Mouse (Mus musculus) forebrain, postnatal 0 days (tissue): ENCODE results near the gene Gm28036. TPM values are rescaled to one million over a fixed set of nuclear protein-coding genes. Genes with fewer than 3 reads are reported as not detected.

Source experiments
- ATAC-seq: fragments of 200-750 bp; cut with Nextera tagmentation; 2 replicates; pipeline ENCODE4 v1.8.0; 2017; ENCODE audit warnings: mild to moderate bottlenecking, moderate library complexity
- DNase-seq: peaks from one replicate; pipeline ENCODE4 v3.0.0-alpha.2; 2015
- H3K27ac ChIP-seq: fragments of 300-500 bp; sonication (generic); 2 replicates; pipeline ENCODE4 v1.5.1; 2014; ENCODE audit warnings: low read depth, mild to moderate bottlenecking, antibody characterized with exemption, low read length, moderate library complexity, mixed read lengths
- H3K27me3 ChIP-seq: fragments of 300-500 bp; sonication (generic); 2 replicates; pipeline ENCODE4 v1.6.1; 2014; ENCODE audit warnings: mild to moderate bottlenecking, low read length, mixed read lengths; ENCODE audit not compliant: insufficient read depth
- H3K36me3 ChIP-seq: fragments of 300-500 bp; sonication (generic); 2 replicates; pipeline ENCODE4 v1.6.1; 2014; ENCODE audit warnings: mild to moderate bottlenecking, moderate library complexity; ENCODE audit not compliant: insufficient read depth
- H3K4me1 ChIP-seq: fragments of 300-500 bp; sonication (generic); 2 replicates; pipeline ENCODE4 v1.6.1; 2014; ENCODE audit warnings: antibody characterized with exemption; ENCODE audit not compliant: insufficient read depth
- H3K4me2 ChIP-seq: fragments of 300-500 bp; sonication (generic); 2 replicates; pipeline ENCODE4 v1.6.1; 2014; ENCODE audit warnings: low read depth, mild to moderate bottlenecking, moderate library complexity
- H3K4me3 ChIP-seq: fragments of 300-500 bp; sonication (generic); 2 replicates; pipeline ENCODE4 v1.5.1; 2014; ENCODE audit warnings: low read depth, low read length, mixed read lengths
- H3K9ac ChIP-seq: fragments of 300-500 bp; sonication (generic); 2 replicates; pipeline ENCODE4 v1.6.1; 2014; ENCODE audit warnings: mild to moderate bottlenecking
- H3K9me3 ChIP-seq: fragments of 300-500 bp; sonication (generic); 2 replicates; pipeline ENCODE4 v1.6.1; 2016; ENCODE audit warnings: low read length
- CTCF ChIP-seq: sonication (generic); IDR thresholded peaks from 2 replicates; pipeline ENCODE4 v1.5.1; 2016; ENCODE audit warnings: antibody characterized with exemption, control low read depth, low read depth
- WGBS: fragments of 180-500 bp; shearing (Covaris S2); extraction: QIAGEN DNeasy Blood & Tissue Kit; methylation state at CpG from one replicate; pipeline ENCODE4 v1.1.7; 2014; 5-methylcytosine and 5-hydroxymethylcytosine counted together
- polyA plus RNA-seq: library from polyadenylated mRNA; unstranded; fragments of >200 nt; fragmentation: Nextera tagmentation; extraction: Ambion mirVana; gene quantifications from 2 replicates; pipeline ENCODE4 v1.2.1, GENCODE M21; 2015
- total RNA-seq: library from RNA; depleted of rRNA; stranded (reverse); fragments of >200 nt; gene quantifications from 2 replicates; pipeline ENCODE4 v1.2.3, GENCODE M21; 2014

Gm28036 gene
- total and polyA plus RNA-seq, 2 experiments from 2014 or later = 13.0 to 14.4 TPM

DNA sequence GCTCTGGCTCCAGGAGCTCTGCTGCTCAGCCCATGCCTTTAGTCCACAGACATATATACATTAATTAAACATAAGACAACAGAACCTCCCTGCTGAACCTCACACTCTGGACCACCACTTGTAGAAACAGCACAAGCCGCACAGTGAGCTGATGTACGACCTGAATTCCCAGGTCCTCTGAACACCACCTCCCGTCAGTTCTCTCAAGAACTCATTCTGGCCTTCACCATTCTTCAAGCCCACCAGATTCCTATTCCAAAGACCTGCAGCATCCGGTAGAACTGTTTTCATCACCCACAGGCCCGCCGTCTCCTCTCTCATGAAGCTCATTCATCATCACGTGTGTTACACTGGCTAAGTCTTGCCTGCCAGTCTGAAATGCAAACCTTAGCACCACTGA, 46.5 kb downstream of the Gm28036 start:
- no peak overlapping the region for H3K9ac ChIP-seq
- H3K4me2 ChIP-seq = no peak overlapping the region
- H3K27ac ChIP-seq = no peak overlapping the region
- no peak for TF ChIP-seq CTCF
- H3K4me3 ChIP-seq = no peak overlapping the region
- H3K9me3 ChIP-seq = no peaks in the 10 kb centered on the region
- 85% methylated on average over 7 of the region's 7 CpGs for WGBS
- ATAC-seq (no peak), DNase-seq (no peak)
- H3K27me3 ChIP-seq = no peaks in the 10 kb centered on the region
- peaks cover 37% of the 10 kb centered on the region for H3K36me3 ChIP-seq
- peaks cover 3% of the 10 kb centered on the region; the same call in 1 of the 2 replicates for H3K4me1 ChIP-seq

DNA sequence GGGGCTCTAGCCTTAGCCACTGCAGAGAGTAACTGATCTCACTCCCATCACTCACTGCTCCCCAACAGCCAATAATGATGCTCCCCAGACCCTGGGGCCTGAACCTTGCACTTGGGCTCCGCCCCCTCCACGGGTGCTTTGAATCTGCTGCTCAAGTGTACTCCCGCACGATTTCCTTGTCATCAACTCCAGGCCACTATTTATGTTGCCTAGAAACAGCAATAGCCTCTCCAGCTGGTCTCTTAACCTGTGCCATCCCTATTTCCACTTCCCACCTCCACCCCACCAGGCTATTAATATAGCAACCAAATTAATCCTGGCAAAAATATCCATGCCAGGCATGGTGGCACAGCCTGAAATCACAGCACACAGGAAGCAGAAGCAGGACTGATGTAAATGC, 47.2 kb downstream of the Gm28036 start:
- WGBS = 49% methylated on average over 4 of the region's 4 CpGs
- Histone ChIP-seq H3K36me3 (peaks cover 44% of the 10 kb centered on the region), H3K27me3 (no peaks in the 10 kb centered on the region), H3K4me2 (no peak overlapping the region), H3K9ac (no peak overlapping the region), H3K9me3 (no peaks in the 10 kb centered on the region), H3K4me1 (peaks cover 3% of the 10 kb centered on the region; the same call in 1 of the 2 replicates), H3K4me3 (no peak overlapping the region), H3K27ac (no peak overlapping the region)
- no peak for TF ChIP-seq CTCF
- ATAC-seq (no peak), DNase-seq (no peak)

DNA sequence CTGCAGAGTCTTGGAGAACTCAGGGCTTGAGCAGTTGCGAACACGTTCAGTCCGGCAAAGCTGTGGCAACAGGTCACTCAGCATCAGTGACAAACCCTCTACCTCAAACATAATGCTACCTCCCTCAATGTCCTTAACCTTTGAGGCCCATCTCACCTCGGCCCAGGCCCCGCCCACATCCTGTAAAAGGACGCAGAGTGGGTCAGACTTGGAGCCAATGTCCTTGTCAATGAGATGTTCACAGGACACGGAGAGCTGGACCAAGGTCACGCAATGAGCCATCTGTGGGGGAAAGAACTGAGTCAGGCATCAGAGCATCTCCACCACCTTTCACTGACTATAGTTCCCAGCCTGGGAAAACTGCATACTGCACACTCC, 47.7 kb downstream of the Gm28036 start:
- H3K4me1 ChIP-seq = peaks cover 3% of the 10 kb centered on the region; the same call in 1 of the 2 replicates
- no peak overlapping the region for H3K4me3 ChIP-seq
- no peaks in the 10 kb centered on the region for H3K27me3 ChIP-seq
- DNase-seq = no peak
- no peaks in the 10 kb centered on the region for H3K9me3 ChIP-seq
- WGBS = 91% methylated on average over 8 of the region's 8 CpGs
- TF ChIP-seq CTCF = no peak
- no peak overlapping the region for H3K9ac ChIP-seq
- no peak overlapping the region for H3K27ac ChIP-seq
- ATAC-seq = no peak
- peaks cover 50% of the 10 kb centered on the region for H3K36me3 ChIP-seq
- H3K4me2 ChIP-seq = no peak overlapping the region

DNA sequence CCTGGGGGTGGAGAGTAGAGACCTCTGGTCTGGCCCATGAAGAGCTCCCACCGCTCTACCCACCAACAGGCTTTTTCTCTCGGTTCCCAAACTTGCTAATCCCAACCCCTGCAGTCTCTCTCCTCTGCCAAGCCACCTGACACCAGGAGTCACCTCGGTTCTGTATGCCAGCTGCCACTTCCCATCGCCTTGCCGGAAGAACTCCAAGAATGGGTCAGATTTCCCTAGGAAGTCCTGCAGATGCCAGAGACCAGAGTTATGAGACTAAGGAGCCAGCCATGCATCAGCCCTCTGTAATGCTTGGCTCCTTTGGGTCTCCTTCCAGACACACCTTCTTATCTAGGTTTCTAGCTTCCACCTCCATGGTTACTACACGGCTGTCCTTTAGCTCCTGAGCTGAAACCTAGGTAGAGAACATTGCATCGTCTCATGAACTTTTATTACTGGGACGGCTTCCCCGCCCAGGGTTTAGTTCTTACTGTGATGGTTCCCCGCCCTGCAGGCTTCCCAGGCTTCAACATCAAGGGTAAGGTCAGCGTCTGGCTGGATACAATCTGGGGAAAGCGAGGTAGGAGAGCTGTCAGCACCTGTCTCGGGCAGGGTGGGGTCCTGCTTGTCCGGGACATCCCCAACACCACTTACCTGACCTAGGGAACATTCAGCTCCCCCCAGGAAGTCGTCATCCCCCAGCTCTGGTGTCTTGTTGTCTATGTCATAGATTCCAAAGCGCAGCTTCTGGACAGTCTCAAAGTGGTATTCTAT, 48.3 kb downstream of the Gm28036 start:
- Histone ChIP-seq H3K4me2 (no peak overlapping the region), H3K4me3 (no peak overlapping the region), H3K27ac (no peak overlapping the region), H3K27me3 (no peaks in the 10 kb centered on the region), H3K4me1 (peaks cover 3% of the 10 kb centered on the region; the same call in 1 of the 2 replicates), H3K36me3 (peaks cover 55% of the 10 kb centered on the region), H3K9ac (no peak overlapping the region), H3K9me3 (no peaks in the 10 kb centered on the region)
- no peak for DNase-seq
- no peak for ATAC-seq
- 91% methylated on average over 16 of the region's 16 CpGs for WGBS
- no peak for TF ChIP-seq CTCF

DNA sequence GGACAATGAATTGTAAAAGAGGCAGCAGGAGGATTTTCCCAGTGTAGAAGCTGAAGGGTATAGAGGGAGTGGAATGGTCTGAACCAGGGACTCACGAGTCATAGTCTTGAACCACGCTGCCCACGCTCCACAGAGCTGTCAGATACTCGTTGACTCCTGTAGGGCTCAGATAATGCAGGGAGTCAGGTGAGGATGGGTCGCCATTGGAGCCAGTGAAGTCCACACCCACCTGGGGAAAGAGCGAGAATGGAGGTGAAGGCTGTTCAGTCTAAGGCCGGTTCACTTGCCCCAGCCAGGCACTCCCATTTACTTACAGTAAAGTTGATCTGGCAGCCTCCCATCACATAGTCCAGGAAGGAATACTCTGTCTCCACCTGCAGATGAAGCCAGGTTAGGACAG, 49.4 kb downstream of the Gm28036 start:
- H3K4me2 ChIP-seq = no peak overlapping the region
- peaks cover 2% of the 10 kb centered on the region; the same call in 1 of the 2 replicates for H3K4me1 ChIP-seq
- H3K36me3 ChIP-seq = peaks cover 67% of the 10 kb centered on the region
- no peaks in the 10 kb centered on the region for H3K9me3 ChIP-seq
- 92% methylated on average over 7 of the region's 7 CpGs for WGBS
- no peak overlapping the region for H3K9ac ChIP-seq
- H3K27ac ChIP-seq = no peak overlapping the region
- no peak for TF ChIP-seq CTCF
- H3K27me3 ChIP-seq = no peaks in the 10 kb centered on the region
- ATAC-seq (no peak), DNase-seq (no peak)
- H3K4me3 ChIP-seq = no peak overlapping the region

DNA sequence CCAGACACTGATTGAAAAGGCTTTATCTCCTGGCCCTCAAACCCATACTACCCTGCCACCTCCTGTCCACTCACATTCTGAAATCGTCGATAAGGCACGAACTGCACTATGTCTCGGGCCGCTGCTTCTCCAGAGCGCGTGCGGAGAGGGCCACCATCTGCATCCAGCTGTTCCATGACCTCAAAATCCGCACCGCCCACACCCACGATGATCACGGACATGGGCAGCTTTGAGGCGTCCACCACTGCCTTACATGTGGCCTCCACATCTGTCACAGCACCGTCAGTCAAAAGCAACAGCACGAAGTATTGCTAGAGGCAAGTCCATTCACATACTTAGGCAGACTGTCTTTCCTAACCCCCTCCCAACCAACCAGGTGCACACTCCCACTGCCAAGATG, 53.2 kb downstream of the Gm28036 start:
- H3K36me3 ChIP-seq = peaks cover 82% of the 10 kb centered on the region
- no peaks in the 10 kb centered on the region for H3K4me1 ChIP-seq
- no peak overlapping the region for H3K4me3 ChIP-seq
- H3K4me2 ChIP-seq = no peak overlapping the region
- H3K9me3 ChIP-seq = no peaks in the 10 kb centered on the region
- no peak overlapping the region for H3K27ac ChIP-seq
- no peak overlapping the region for H3K9ac ChIP-seq
- H3K27me3 ChIP-seq = no peaks in the 10 kb centered on the region
- TF ChIP-seq CTCF = no peak
- 95% methylated on average over 15 of the region's 15 CpGs for WGBS
- DNase-seq = no peak
- no peak for ATAC-seq

DNA sequence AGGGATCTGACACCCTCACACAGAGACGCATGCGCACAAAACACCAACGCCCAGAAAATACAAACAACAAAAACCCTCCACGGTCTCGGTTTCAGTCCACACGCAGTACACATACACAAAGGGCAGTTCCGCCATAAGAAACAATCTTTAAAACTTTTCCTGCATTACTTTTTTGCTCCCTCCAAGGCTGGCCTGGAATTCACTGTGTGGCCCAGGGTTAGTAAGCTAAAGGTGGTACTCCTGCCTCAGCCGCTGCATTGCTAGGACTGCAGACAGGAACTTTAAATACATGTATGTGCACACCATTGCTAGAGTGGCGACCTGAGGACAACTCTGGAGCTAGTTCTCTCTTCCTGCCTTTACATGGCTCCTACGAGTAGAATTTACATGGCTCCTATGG, 55.7 kb downstream of the Gm28036 start:
- H3K9ac ChIP-seq = no peak overlapping the region
- no peaks in the 10 kb centered on the region for H3K27me3 ChIP-seq
- H3K9me3 ChIP-seq = no peaks in the 10 kb centered on the region
- peaks cover 63% of the 10 kb centered on the region for H3K36me3 ChIP-seq
- H3K27ac ChIP-seq = no peak overlapping the region
- no peak for ATAC-seq
- H3K4me3 ChIP-seq = no peak overlapping the region
- no peak for DNase-seq
- 95% methylated on average over 10 of the region's 10 CpGs for WGBS
- peaks cover 1% of the 10 kb centered on the region; the same call in 1 of the 2 replicates for H3K4me1 ChIP-seq
- H3K4me2 ChIP-seq = no peak overlapping the region
- TF ChIP-seq CTCF = no peak
